Mouse (Mus musculus) midbrain, embryonic 16.5 days (tissue): ENCODE measurements around the gene Rfc2. TPM values are rescaled to one million over a fixed set of nuclear protein-coding genes. Genes with fewer than 3 reads are reported as not detected.
A peak's percentile ranks its signal among the peaks of the same experiment; 100 is the strongest.

ENCODE experiments used
- ATAC-seq: fragments of 200-750 bp; cut with Nextera tagmentation; 2 replicates; pipeline ENCODE4 v1.8.0; 2017; ENCODE audit warnings: moderate TSS enrichment
- H3K27ac ChIP-seq: fragments of 300-500 bp; sonication (generic); 2 replicates; pipeline ENCODE4 v1.5.1; 2014; ENCODE audit warnings: mild to moderate bottlenecking, low read length, mixed read lengths
- H3K27me3 ChIP-seq: fragments of 300-500 bp; sonication (generic); 2 replicates; pipeline ENCODE4 v1.6.1; 2014; ENCODE audit warnings: low read depth, low read length, mixed read lengths; ENCODE audit not compliant: control insufficient read depth, insufficient read depth
- H3K36me3 ChIP-seq: fragments of 300-500 bp; sonication (generic); 2 replicates; pipeline ENCODE4 v1.6.1; 2014; ENCODE audit warnings: mild to moderate bottlenecking, low read length, moderate library complexity, mixed read lengths; ENCODE audit not compliant: control insufficient read depth, insufficient read depth
- H3K4me1 ChIP-seq: fragments of 300-500 bp; sonication (generic); 2 replicates; pipeline ENCODE4 v1.6.1; 2014; ENCODE audit warnings: mild to moderate bottlenecking, low read length, mixed read lengths; ENCODE audit not compliant: control insufficient read depth, insufficient read depth
- H3K4me2 ChIP-seq: fragments of 300-500 bp; sonication (generic); 2 replicates; pipeline ENCODE4 v1.6.1; 2014; ENCODE audit warnings: mild to moderate bottlenecking, low read length, mixed read lengths
- H3K4me3 ChIP-seq: fragments of 300-500 bp; sonication (generic); 2 replicates; pipeline ENCODE4 v1.5.1; 2014; ENCODE audit warnings: low read depth, mild to moderate bottlenecking, low read length, moderate library complexity, mixed read lengths
- H3K9ac ChIP-seq: fragments of 300-500 bp; sonication (generic); 2 replicates; pipeline ENCODE4 v1.6.1; 2014; ENCODE audit warnings: low read depth, low read length, mixed read lengths
- H3K9me3 ChIP-seq: fragments of 300-500 bp; sonication (generic); replicated peaks from 2 replicates; pipeline ENCODE4 v1.6.1; 2014; ENCODE audit warnings: mild to moderate bottlenecking, low read length, mixed read lengths; ENCODE audit not compliant: control insufficient read depth, poor library complexity, severe bottlenecking
- WGBS: fragments of 180-500 bp; shearing (Covaris S2); extraction: QIAGEN DNeasy Blood & Tissue Kit; methylation state at CpG from one replicate; pipeline ENCODE4 v1.1.7; 2014; 5-methylcytosine and 5-hydroxymethylcytosine counted together
- polyA plus RNA-seq: library from polyadenylated mRNA; unstranded; fragments of >200 nt; fragmentation: Nextera tagmentation; extraction: Ambion mirVana; gene quantifications from 2 replicates; pipeline ENCODE4 v1.2.1, GENCODE M21; 2015

The Rfc2 gene
- polyA plus RNA-seq, 1 experiment from 2014 or later, result 179 TPM

- Histone ChIP-seq H3K27me3 (no peaks in the 10 kb centered on the region), H3K9me3 (no peaks in the 10 kb centered on the region), H3K27ac (no peak within 1 kb of the TSS), H3K9ac (no peak within 1 kb of the TSS), H3K4me1 (peaks cover 10% of the 10 kb centered on the region; the same call in 1 of the 2 replicates), H3K4me2 (no peak within 1 kb of the TSS), H3K4me3 (no peak within 1 kb of the TSS), H3K36me3 (no peaks in the 10 kb centered on the region)
- no peak for ATAC-seq
- WGBS, result 92% methylated on average over 7 of the region's 7 CpGs
Observed at GRCm38 (mm10) chr5:134560071-134560449, 21.1 kb upstream of the Rfc2 start, which contains the start of gene Syna. Gene Syna (minus strand): TSS chr5:134560171.

DNA sequence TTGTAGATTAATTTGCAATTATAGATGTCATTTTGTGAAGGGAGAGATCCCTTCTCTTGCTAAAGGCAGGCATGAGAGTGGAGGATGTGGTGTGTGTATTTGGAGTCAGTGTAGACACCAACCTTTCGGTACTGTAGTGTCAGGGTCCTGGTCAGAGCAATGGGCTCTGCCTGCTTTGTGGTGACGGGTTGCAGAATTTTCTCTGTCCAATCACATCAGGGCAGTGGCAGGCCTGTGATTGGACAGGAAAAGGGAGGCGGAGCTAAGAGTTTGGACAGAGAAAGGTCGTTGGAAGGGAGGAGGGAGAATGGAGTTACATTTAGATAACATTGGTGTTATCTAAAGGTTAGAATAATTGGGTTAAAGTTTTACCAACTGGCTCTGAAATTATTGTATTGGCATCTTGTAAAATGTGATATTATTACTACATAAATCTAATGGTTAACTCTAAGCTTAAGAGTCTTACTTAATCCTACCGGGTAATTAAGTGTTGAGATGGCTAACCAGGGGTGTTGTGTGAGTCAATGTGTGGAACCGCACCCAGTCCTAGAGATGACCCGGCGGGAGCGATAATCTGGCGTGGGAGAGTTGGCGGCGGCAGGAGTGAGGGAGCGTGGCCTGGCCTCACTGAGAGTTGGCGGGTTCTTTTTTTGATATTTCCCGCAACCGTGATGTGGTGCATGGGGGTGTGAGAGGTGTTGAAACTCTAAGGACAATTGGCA, 20.6 kb upstream of the Rfc2 start:
- Histone ChIP-seq H3K9ac (no peak overlapping the region), H3K4me2 (no peak overlapping the region), H3K4me1 (peaks cover 4% of the 10 kb centered on the region; the same call in 1 of the 2 replicates), H3K4me3 (no peak overlapping the region), H3K9me3 (peaks cover 2% of the 10 kb centered on the region; the same call in 1 of the 2 replicates), H3K27ac (no peak overlapping the region), H3K27me3 (no peaks in the 10 kb centered on the region), H3K36me3 (no peaks in the 10 kb centered on the region)
- ATAC-seq, result no peak
- 83% methylated on average over 16 of the region's 16 CpGs for WGBS

GRCm38 (mm10) chr5:134564272-134564671, 16.9 kb upstream of the Rfc2 start:
- no peaks in the 10 kb centered on the region for H3K36me3 ChIP-seq
- no peaks in the 10 kb centered on the region for H3K4me1 ChIP-seq
- no peak overlapping the region for H3K27ac ChIP-seq
- no peak for ATAC-seq
- H3K9me3 ChIP-seq, result peaks cover 2% of the 10 kb centered on the region; the same call in 1 of the 2 replicates
- H3K4me2 ChIP-seq, result no peak overlapping the region
- H3K4me3 ChIP-seq, result no peak overlapping the region
- H3K9ac ChIP-seq, result no peak overlapping the region
- 96% methylated on average over 2 of the region's 2 CpGs for WGBS
- no peaks in the 10 kb centered on the region for H3K27me3 ChIP-seq

- Histone ChIP-seq H3K4me3 (no peak overlapping the region), H3K27me3 (no peaks in the 10 kb centered on the region), H3K27ac (no peak overlapping the region), H3K9me3 (peaks cover 2% of the 10 kb centered on the region; the same call in 1 of the 2 replicates), H3K9ac (no peak overlapping the region), H3K36me3 (no peaks in the 10 kb centered on the region), H3K4me1 (no peaks in the 10 kb centered on the region), H3K4me2 (no peak overlapping the region)
- no peak for ATAC-seq
- WGBS, result 93% methylated on average over 6 of the region's 6 CpGs
Observed at GRCm38 (mm10) chr5:134565696-134566095, 15.5 kb upstream of the Rfc2 start.

GRCm38 (mm10) chr5:134567445-134567844, 13.7 kb upstream of the Rfc2 start:
- Histone ChIP-seq H3K4me1 (peaks cover 4% of the 10 kb centered on the region), H3K36me3 (no peaks in the 10 kb centered on the region), H3K9ac (no peak overlapping the region), H3K4me2 (no peak overlapping the region), H3K9me3 (peaks cover 5% of the 10 kb centered on the region; the same call in 1 of the 2 replicates), H3K27me3 (no peaks in the 10 kb centered on the region), H3K27ac (no peak overlapping the region), H3K4me3 (no peak overlapping the region)
- no peak for ATAC-seq
- WGBS, result 77% methylated on average over 4 of the region's 4 CpGs

GRCm38 (mm10) chr5:134568030-134568429, 13.1 kb upstream of the Rfc2 start:
- ATAC-seq, result no peak
- no peaks in the 10 kb centered on the region for H3K36me3 ChIP-seq
- H3K9ac ChIP-seq, result no peak overlapping the region
- H3K9me3 ChIP-seq, result peaks cover 5% of the 10 kb centered on the region; the same call in 1 of the 2 replicates
- no peak overlapping the region for H3K27ac ChIP-seq
- no peak overlapping the region for H3K4me3 ChIP-seq
- H3K27me3 ChIP-seq, result no peaks in the 10 kb centered on the region
- 70% methylated on average over 3 of the region's 3 CpGs for WGBS
- H3K4me1 ChIP-seq, result peaks cover 7% of the 10 kb centered on the region
- no peak overlapping the region for H3K4me2 ChIP-seq

- no peak overlapping the region for H3K27ac ChIP-seq
- no peak for ATAC-seq
- H3K36me3 ChIP-seq, result no peaks in the 10 kb centered on the region
- 0 out of 2 replicates have a peak overlapping the region, but pooled peaks have one; percentile 10 for H3K9ac ChIP-seq
- WGBS, result 59% methylated on average over 8 of the region's 8 CpGs
- H3K4me2 ChIP-seq, result no peak overlapping the region
- peaks cover 7% of the 10 kb centered on the region for H3K4me1 ChIP-seq
- peaks cover 5% of the 10 kb centered on the region; the same call in 1 of the 2 replicates for H3K9me3 ChIP-seq
- H3K27me3 ChIP-seq, result no peaks in the 10 kb centered on the region
- H3K4me3 ChIP-seq, result no peak overlapping the region
Observed at GRCm38 (mm10) chr5:134568964-134569491, 12.1 kb upstream of the Rfc2 start.

DNA sequence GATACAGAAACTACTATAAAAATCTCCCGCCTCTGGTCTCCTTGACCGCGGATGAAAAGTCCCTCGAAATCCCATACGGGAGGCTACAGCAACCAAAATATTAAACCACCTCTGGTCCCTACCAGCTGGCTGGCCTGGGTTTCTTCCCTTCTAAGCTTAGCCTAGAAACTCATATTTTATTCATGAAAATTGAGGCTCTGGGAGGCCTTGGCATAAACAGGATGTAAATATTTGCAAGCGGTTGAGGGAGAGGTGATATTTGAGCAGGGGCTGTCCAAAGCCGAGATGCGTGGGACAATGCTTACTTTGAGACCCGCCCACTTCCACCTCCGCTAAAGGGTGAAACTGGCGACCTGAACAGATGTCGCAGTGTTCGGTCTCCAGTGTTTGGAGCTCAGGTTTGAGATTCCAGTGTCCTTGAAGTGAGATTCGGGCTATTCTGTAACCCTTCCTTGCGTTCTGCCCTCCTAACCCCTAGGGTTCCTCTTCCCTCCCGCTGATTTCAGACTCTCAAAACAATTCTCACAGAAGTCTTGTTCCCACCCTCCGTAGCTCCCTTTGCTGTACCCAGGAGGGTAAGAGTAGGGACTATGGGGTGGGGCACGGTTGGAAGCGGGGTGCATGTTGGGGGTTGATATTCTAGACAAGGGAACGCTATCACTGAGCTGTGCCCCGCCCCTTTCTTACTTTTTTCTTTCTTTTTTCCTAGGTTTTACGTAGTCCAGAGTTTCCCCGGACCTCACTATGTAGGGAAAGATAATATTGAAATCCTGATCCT, 9.2 kb upstream of the Rfc2 start:
- WGBS, result under 1% methylated on average over 23 of the region's 23 CpGs
- H3K9ac ChIP-seq, result peak overlapping the region; percentile 72
- H3K4me1 ChIP-seq, result peaks cover 7% of the 10 kb centered on the region
- ATAC-seq, result peak; percentile 75
- no peaks in the 10 kb centered on the region for H3K36me3 ChIP-seq
- H3K27me3 ChIP-seq, result no peaks in the 10 kb centered on the region
- H3K27ac ChIP-seq, result peak overlapping the region; percentile 83
- H3K4me3 ChIP-seq, result peak overlapping the region; percentile 60
- H3K9me3 ChIP-seq, result 0 out of 2 replicates have a peak, but pooled peaks cover 3% of the 10 kb centered on the region
- peak overlapping the region; percentile 81 for H3K4me2 ChIP-seq
